ENCODE assay signal across 7 mouse cellular contexts in genomic region chr17:29356479-29356856, GRCm38 (mm10). TPM values are rescaled to one million over a fixed set of nuclear protein-coding genes. Genes with fewer than 3 reads are reported as not detected.
DNase-seq lines count a peak whose midpoint lies in the region; ATAC-seq and TF ChIP-seq lines count a peak whose summit lies in the region.

No protein-coding gene starts in this region.

- no peaks in the 10 kb centered on the region for H3K36me3 ChIP-seq in E14TG2a.4 (ENCODE audit: insufficient read depth, low read length)
- H3K36me3 ChIP-seq in forebrain, embryonic 16.5 days (ENCODE audit: control insufficient read depth, insufficient read depth) = no peaks in the 10 kb centered on the region
- H3K36me3 ChIP-seq in hindbrain, embryonic 16.5 days (ENCODE audit: control insufficient read depth, insufficient read depth, low read length) = no peaks in the 10 kb centered on the region
- H3K36me3 ChIP-seq in limb, embryonic 15.5 days = no peaks in the 10 kb centered on the region
- H3K36me3 ChIP-seq in midbrain, postnatal 0 days (ENCODE audit: insufficient read depth, low read length) = no peaks in the 10 kb centered on the region

- H3K27me3 ChIP-seq in E14TG2a.4 (ENCODE audit: insufficient read depth, low read length) = no peaks in the 10 kb centered on the region
- H3K27me3 ChIP-seq in forebrain, embryonic 16.5 days (replicated peaks; ENCODE audit: control insufficient read depth, insufficient read depth, low read length) = no peaks in the 10 kb centered on the region
- no peaks in the 10 kb centered on the region for H3K27me3 ChIP-seq in hindbrain, embryonic 16.5 days (replicated peaks; ENCODE audit: control insufficient read depth, insufficient read depth, low read length)
- H3K27me3 ChIP-seq in limb, embryonic 15.5 days = no peaks in the 10 kb centered on the region
- no peaks in the 10 kb centered on the region for H3K27me3 ChIP-seq in midbrain, postnatal 0 days (ENCODE audit: insufficient read depth, low read length)

- H3K4me1 ChIP-seq in E14TG2a.4 (replicated peaks; ENCODE audit: low read depth, low read length) = peaks cover 43% of the 10 kb centered on the region
- H3K4me1 ChIP-seq in forebrain, embryonic 16.5 days (replicated peaks; ENCODE audit: control insufficient read depth, insufficient read depth, low read length) = peaks cover 24% of the 10 kb centered on the region
- H3K4me1 ChIP-seq in hindbrain, embryonic 16.5 days (ENCODE audit: control insufficient read depth, insufficient read depth, low read depth, low read length) = peaks cover 24% of the 10 kb centered on the region
- H3K4me1 ChIP-seq in limb, embryonic 15.5 days = peaks cover 26% of the 10 kb centered on the region
- H3K4me1 ChIP-seq in midbrain, postnatal 0 days (ENCODE audit: insufficient read depth, low read length) = peaks cover 8% of the 10 kb centered on the region

- peak; percentile 95 for ATAC-seq in forebrain, embryonic 16.5 days
- peak; percentile 97 for ATAC-seq in hindbrain, embryonic 16.5 days
- ATAC-seq in limb, embryonic 15.5 days (ENCODE audit: insufficient number of reproducible peaks, low FRiP score, low TSS enrichment, low read depth) = peak; percentile 85
- peak; percentile 94 for ATAC-seq in midbrain, postnatal 0 days (ENCODE audit: low FRiP score)

- H3K9ac ChIP-seq in forebrain, embryonic 16.5 days (replicated peaks; ENCODE audit: low read depth, low read length) = peak overlapping the region; percentile 61
- H3K9ac ChIP-seq in hindbrain, embryonic 16.5 days (ENCODE audit: low read depth, low read length) = peak overlapping the region; percentile 69
- no peak overlapping the region for H3K9ac ChIP-seq in limb, embryonic 15.5 days
- H3K9ac ChIP-seq in midbrain, postnatal 0 days (replicated peaks; ENCODE audit: low read length, poor library complexity, severe bottlenecking) = peak overlapping the region; percentile 46

- 1% methylated on average over 11 of the region's 11 CpGs for WGBS in forebrain, embryonic 16.5 days
- 2% methylated on average over 11 of the region's 11 CpGs for WGBS in hindbrain, embryonic 16.5 days
- 3% methylated on average over 9 of the region's 11 CpGs for WGBS in limb, embryonic 15.5 days
- WGBS in midbrain, postnatal 0 days = under 1% methylated on average over 10 of the region's 11 CpGs

- peak overlapping the region; percentile 58 for H3K4me2 ChIP-seq in forebrain, embryonic 16.5 days (ENCODE audit: low read length)
- H3K4me2 ChIP-seq in hindbrain, embryonic 16.5 days (ENCODE audit: low read length) = peak overlapping the region; percentile 71
- peak overlapping the region; percentile 45 for H3K4me2 ChIP-seq in limb, embryonic 15.5 days
- H3K4me2 ChIP-seq in midbrain, postnatal 0 days (ENCODE audit: low read depth, low read length, poor library complexity, severe bottlenecking) = peak overlapping the region; percentile 52

- no peaks in the 10 kb centered on the region for H3K9me3 ChIP-seq in E14TG2a.4 (ENCODE audit: low read length)
- H3K9me3 ChIP-seq in forebrain, embryonic 16.5 days (ENCODE audit: control insufficient read depth, low read length) = no peaks in the 10 kb centered on the region
- H3K9me3 ChIP-seq in hindbrain, embryonic 16.5 days (ENCODE audit: control insufficient read depth, low read length) = no peaks in the 10 kb centered on the region
- H3K9me3 ChIP-seq in limb, embryonic 15.5 days = no peaks in the 10 kb centered on the region
- no peaks in the 10 kb centered on the region for H3K9me3 ChIP-seq in midbrain, postnatal 0 days (ENCODE audit: low read length)

- peak overlapping the region; percentile 94 for H3K27ac ChIP-seq in forebrain, embryonic 16.5 days (ENCODE audit: low read length)
- H3K27ac ChIP-seq in hindbrain, embryonic 16.5 days (ENCODE audit: low read depth, low read length) = peak overlapping the region; percentile 96
- peak overlapping the region; percentile 79 for H3K27ac ChIP-seq in limb, embryonic 15.5 days
- H3K27ac ChIP-seq in midbrain, postnatal 0 days (ENCODE audit: low read depth, low read length) = peak overlapping the region; percentile 97

- no peak for TF ChIP-seq CTCF in E14TG2a.4 (conservative IDR thresholded peaks at IDR 0.05; ENCODE audit: low read length)
- no peak for TF ChIP-seq CTCF in midbrain, postnatal 0 days (IDR thresholded peaks at IDR 0.05)

- H3K4me3 ChIP-seq in E14TG2a.4 (replicated peaks; ENCODE audit: low read length) = peak overlapping the region; percentile 74
- peak overlapping the region; percentile 39 for H3K4me3 ChIP-seq in forebrain, embryonic 16.5 days (replicated peaks; ENCODE audit: low read length)
- H3K4me3 ChIP-seq in hindbrain, embryonic 16.5 days (ENCODE audit: low read length) = peak overlapping the region; percentile 43
- H3K4me3 ChIP-seq in limb, embryonic 15.5 days = peak overlapping the region; percentile 20
- H3K4me3 ChIP-seq in midbrain, postnatal 0 days (ENCODE audit: low read depth, low read length) = peak overlapping the region; percentile 29

- peak; percentile 88 for DNase-seq in adrenal gland, adult 2 months
- peak; percentile 97 for DNase-seq in midbrain, postnatal 0 days (ENCODE audit: low spot score)
- peak; percentile 69 for DNase-seq in yolk sac, embryonic 10.5 days (ENCODE audit: low spot score)

RNA-seq across cellular contexts. Expression of gene Fgd2, which starts 4.2 kb away (rescaled TPM):
- total RNA-seq in adrenal gland, adult 2 months (2021) = 1 to 10 TPM; 2.6 to 3.4 TPM
- 10.0 and 17.2 TPM in 2 replicates for polyA plus RNA-seq in adrenal gland, adult 2 months (2012; rRNA removed)
- polyA plus RNA-seq in forebrain, embryonic 16.5 days (2015; fragmentation: Nextera tagmentation; extraction: Ambion mirVana) = 5.5 and 9.7 TPM in 2 replicates
- 6.5 and 9.1 TPM in 2 replicates for polyA plus RNA-seq in hindbrain, embryonic 16.5 days (2015; fragmentation: Nextera tagmentation; extraction: Ambion mirVana)
- polyA plus RNA-seq in limb, embryonic 15.5 days (2015; fragmentation: Nextera tagmentation; extraction: Ambion mirVana) = 8.5 and 9.7 TPM in 2 replicates
- 13.4 and 27.3 TPM in 2 replicates for total RNA-seq in midbrain, postnatal 0 days (2014; rRNA removed)
- 14.4 and 16.5 TPM in 2 replicates for polyA plus RNA-seq in midbrain, postnatal 0 days (2015; fragmentation: Nextera tagmentation; extraction: Ambion mirVana)

RNA-seq across cellular contexts. Expression of gene Mtch1, which starts 8.7 kb away (rescaled TPM):
- 100 to 1,000 TPM; 220 to 280 TPM for total RNA-seq in adrenal gland, adult 2 months (2021)
- 331 and 392 TPM in 2 replicates for polyA plus RNA-seq in adrenal gland, adult 2 months (2012; rRNA removed)
- 417 and 434 TPM in 2 replicates for polyA plus RNA-seq in forebrain, embryonic 16.5 days (2015; fragmentation: Nextera tagmentation; extraction: Ambion mirVana)
- polyA plus RNA-seq in hindbrain, embryonic 16.5 days (2015; fragmentation: Nextera tagmentation; extraction: Ambion mirVana) = 328 and 463 TPM in 2 replicates
- polyA plus RNA-seq in limb, embryonic 15.5 days (2015; fragmentation: Nextera tagmentation; extraction: Ambion mirVana) = 267 and 334 TPM in 2 replicates
- total RNA-seq in midbrain, postnatal 0 days (2014; rRNA removed) = 605 and 625 TPM in 2 replicates
- polyA plus RNA-seq in midbrain, postnatal 0 days (2015; fragmentation: Nextera tagmentation; extraction: Ambion mirVana) = 510 and 517 TPM in 2 replicates

RNA-seq across cellular contexts. Expression of gene Pi16, which starts 39.0 kb away (rescaled TPM):
- 10 to 100 TPM; 23.1 to 35.5 TPM for total RNA-seq in adrenal gland, adult 2 months (2021)
- polyA plus RNA-seq in adrenal gland, adult 2 months (2012; rRNA removed) = 21.5 and 29.9 TPM in 2 replicates
- 1.2 and 2.0 TPM in 2 replicates for polyA plus RNA-seq in forebrain, embryonic 16.5 days (2015; fragmentation: Nextera tagmentation; extraction: Ambion mirVana)
- polyA plus RNA-seq in hindbrain, embryonic 16.5 days (2015; fragmentation: Nextera tagmentation; extraction: Ambion mirVana) = 2.0 and 2.4 TPM in 2 replicates
- 6.5 and 8.0 TPM in 2 replicates for polyA plus RNA-seq in limb, embryonic 15.5 days (2015; fragmentation: Nextera tagmentation; extraction: Ambion mirVana)
- total RNA-seq in midbrain, postnatal 0 days (2014; rRNA removed) = 4.3 and 4.6 TPM in 2 replicates
- polyA plus RNA-seq in midbrain, postnatal 0 days (2015; fragmentation: Nextera tagmentation; extraction: Ambion mirVana) = 3.3 and 4.0 TPM in 2 replicates

Comparison
In these comparisons a context has a peak if more than half of its experiments do, and no peak if none do; other contexts are left out.
1. Peak in every context shown above with its lines: DNase-seq, ATAC-seq, H3K4me3 ChIP-seq and H3K27ac ChIP-seq.
2. H3K4me3 ChIP-seq: peak in every context shown above with its lines; median percentile 74 in E14TG2a.4; 43 in hindbrain, embryonic 16.5 days; 39 in forebrain, embryonic 16.5 days; 29 in midbrain, postnatal 0 days; 20 in limb, embryonic 15.5 days.